Mouse (Mus musculus) heart, embryonic 15.5 days (tissue): ENCODE measurements around the gene Fpgs. TPM values are rescaled to one million over a fixed set of nuclear protein-coding genes. Genes with fewer than 3 reads are reported as not detected.

ENCODE experiments used
- ATAC-seq: fragments of 200-750 bp; cut with Nextera tagmentation; replicated peaks from 2 replicates; pipeline ENCODE4 v1.8.0; 2017; ENCODE audit warnings: low read depth, moderate TSS enrichment; ENCODE audit not compliant: insufficient number of reproducible peaks, insufficient read depth, low FRiP score
- H3K27ac ChIP-seq: fragments of 300-500 bp; sonication (generic); 2 replicates; pipeline ENCODE4 v1.5.1; 2015; ENCODE audit warnings: mild to moderate bottlenecking, inconsistent platforms
- H3K27me3 ChIP-seq: fragments of 300-500 bp; sonication (generic); 2 replicates; pipeline ENCODE4 v1.6.1; 2015; ENCODE audit warnings: inconsistent platforms
- H3K36me3 ChIP-seq: fragments of 300-500 bp; sonication (generic); 2 replicates; pipeline ENCODE4 v1.6.1; 2015; ENCODE audit warnings: mild to moderate bottlenecking, inconsistent platforms
- H3K4me1 ChIP-seq: fragments of 300-500 bp; sonication (generic); replicated peaks from 2 replicates; pipeline ENCODE4 v1.6.1; 2015; ENCODE audit warnings: inconsistent platforms
- H3K4me2 ChIP-seq: fragments of 300-500 bp; sonication (generic); 2 replicates; pipeline ENCODE4 v1.6.1; 2015; ENCODE audit warnings: inconsistent platforms, mild to moderate bottlenecking, moderate library complexity
- H3K4me3 ChIP-seq: fragments of 300-500 bp; sonication (generic); 2 replicates; pipeline ENCODE4 v1.5.1; 2015; ENCODE audit warnings: mild to moderate bottlenecking, inconsistent platforms
- H3K9ac ChIP-seq: fragments of 300-500 bp; sonication (generic); 2 replicates; pipeline ENCODE4 v1.6.1; 2015; ENCODE audit warnings: mild to moderate bottlenecking, inconsistent platforms
- H3K9me3 ChIP-seq: fragments of 300-500 bp; sonication (generic); replicated peaks from 2 replicates; pipeline ENCODE4 v1.6.1; 2016; ENCODE audit warnings: inconsistent platforms
- WGBS: fragments of 180-500 bp; shearing (Covaris S2); methylation state at CpG from one replicate; pipeline ENCODE4 v1.1.7; 2015; ENCODE audit warnings: mixed read lengths; 5-methylcytosine and 5-hydroxymethylcytosine counted together
- polyA plus RNA-seq: library from polyadenylated mRNA; unstranded; fragments of >200 nt; fragmentation: Nextera tagmentation; extraction: Ambion mirVana; gene quantifications from 2 replicates; pipeline ENCODE4 v1.2.1, GENCODE M21; 2015

The Fpgs gene
- polyA plus RNA-seq, 1 experiment from 2014 or later: 13.8 TPM

GRCm38 (mm10) chr2:32646379-32647056, 57.4 kb downstream of the Fpgs start, which contains the start of gene Eng:
Eng (plus strand) TSS chr2:32646595.
- Histone ChIP-seq H3K27ac (peak within 1 kb of the TSS; percentile 84), H3K4me3 (peak within 1 kb of the TSS; percentile 47), H3K4me2 (peak within 1 kb of the TSS; percentile 52), H3K27me3 (no peaks in the 10 kb centered on the region), H3K9ac (peak within 1 kb of the TSS; percentile 51), H3K36me3 (no peaks in the 10 kb centered on the region), H3K4me1 (peaks cover 55% of the 10 kb centered on the region), H3K9me3 (no peaks in the 10 kb centered on the region)
- WGBS: 42% methylated on average over 31 of the region's 31 CpGs
- ATAC-seq: peak; percentile 77

DNA sequence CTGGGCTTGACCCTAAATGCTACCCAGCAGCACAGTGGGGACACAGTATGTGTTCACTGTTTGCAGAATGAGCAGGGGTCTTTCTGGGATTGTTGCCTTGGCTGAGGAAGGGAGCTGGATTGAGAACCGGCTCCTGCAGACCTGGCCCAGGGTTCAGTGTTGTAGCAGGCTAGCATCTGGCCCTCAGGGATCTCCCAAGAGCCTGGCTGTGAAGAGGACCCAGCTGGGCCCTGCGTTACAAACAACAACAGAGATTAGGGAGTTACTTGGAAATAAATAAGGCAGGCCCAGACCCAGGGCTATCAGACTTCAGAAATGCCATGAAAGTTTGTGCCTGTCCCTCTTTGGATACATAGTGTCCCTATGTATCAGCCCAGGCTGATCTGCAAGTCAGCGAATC, 58.3 kb downstream of the Fpgs start:
- Histone ChIP-seq H3K36me3 (no peaks in the 10 kb centered on the region), H3K9me3 (no peaks in the 10 kb centered on the region), H3K27ac (peak overlapping the region; percentile 84), H3K4me1 (peaks cover 54% of the 10 kb centered on the region), H3K4me2 (no peak overlapping the region), H3K9ac (no peak overlapping the region), H3K27me3 (no peaks in the 10 kb centered on the region), H3K4me3 (no peak overlapping the region)
- no peak for ATAC-seq
- 48% methylated on average over 3 of the region's 3 CpGs for WGBS

DNA sequence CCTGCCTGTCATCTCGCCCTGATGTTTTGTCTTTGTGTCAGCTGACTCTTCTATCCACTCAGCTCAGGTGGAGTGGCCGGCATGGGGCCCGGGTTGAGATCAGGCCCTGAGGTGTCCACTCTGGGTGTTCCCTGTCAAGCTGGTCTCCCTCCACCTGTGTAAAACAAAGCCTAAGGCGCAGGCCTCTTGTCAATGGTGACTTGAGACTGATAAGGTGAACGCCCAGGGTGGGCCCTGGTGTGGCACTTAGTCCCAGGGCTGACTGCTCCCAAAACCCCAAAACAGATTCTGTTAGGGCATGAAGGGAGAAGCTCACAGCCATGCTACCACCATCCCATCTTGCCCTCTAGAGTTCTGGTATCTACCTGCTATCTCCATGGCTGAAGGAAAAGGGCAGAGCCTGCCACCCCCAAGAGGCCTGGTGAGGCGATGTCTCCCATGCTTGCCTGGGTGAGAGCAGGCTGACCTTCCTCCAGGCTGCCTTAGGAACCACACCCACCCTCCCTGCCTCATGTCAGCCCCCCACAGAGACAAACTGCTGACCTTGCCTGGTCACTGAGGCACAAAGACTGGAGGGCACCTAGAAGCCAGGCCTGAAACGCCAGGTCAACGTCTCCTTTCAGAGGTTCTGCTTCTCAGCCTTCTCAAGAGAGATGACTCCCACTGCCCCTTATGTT, 59.0 kb downstream of the Fpgs start:
- 74% methylated on average over 8 of the region's 8 CpGs for WGBS
- H3K4me1 ChIP-seq: peaks cover 57% of the 10 kb centered on the region

DNA sequence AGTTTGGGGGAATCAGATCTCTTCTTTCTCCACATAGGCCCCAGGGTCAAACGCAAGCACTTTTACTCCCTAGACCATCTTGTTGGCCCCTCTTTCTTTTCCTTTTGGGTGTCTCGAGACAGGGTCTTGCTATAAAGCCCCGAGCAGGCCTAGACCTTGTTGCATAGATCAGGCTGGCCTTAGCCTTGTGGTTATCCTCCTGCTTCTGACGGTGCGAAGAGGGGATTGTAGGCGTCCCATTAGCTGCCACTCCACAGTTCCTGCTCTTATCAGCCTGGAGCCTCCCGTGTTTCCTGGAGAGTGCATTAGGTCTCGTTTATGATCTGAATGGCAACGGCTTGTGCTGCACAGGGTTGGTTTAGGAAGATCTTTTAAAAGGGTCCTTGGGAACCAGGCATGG, 59.9 kb downstream of the Fpgs start:
- H3K4me3 ChIP-seq: no peak overlapping the region
- peaks cover 57% of the 10 kb centered on the region for H3K4me1 ChIP-seq
- no peaks in the 10 kb centered on the region for H3K9me3 ChIP-seq
- ATAC-seq: no peak
- H3K4me2 ChIP-seq: no peak overlapping the region
- WGBS: 48% methylated on average over 9 of the region's 9 CpGs
- H3K36me3 ChIP-seq: no peaks in the 10 kb centered on the region
- H3K27me3 ChIP-seq: no peaks in the 10 kb centered on the region
- H3K9ac ChIP-seq: 0 out of 2 replicates have a peak overlapping the region, but pooled peaks have one; percentile 2
- H3K27ac ChIP-seq: no peak overlapping the region

More for the DNA sequence above, 59.0 kb downstream of the Fpgs start:
- Histone ChIP-seq H3K27ac (no peak overlapping the region; the same call in 1 of the 2 replicates), H3K9me3 (no peaks in the 10 kb centered on the region), H3K27me3 (no peaks in the 10 kb centered on the region), H3K9ac (no peak overlapping the region), H3K4me2 (no peak overlapping the region), H3K4me3 (no peak overlapping the region), H3K36me3 (no peaks in the 10 kb centered on the region)
- no peak for ATAC-seq

DNA sequence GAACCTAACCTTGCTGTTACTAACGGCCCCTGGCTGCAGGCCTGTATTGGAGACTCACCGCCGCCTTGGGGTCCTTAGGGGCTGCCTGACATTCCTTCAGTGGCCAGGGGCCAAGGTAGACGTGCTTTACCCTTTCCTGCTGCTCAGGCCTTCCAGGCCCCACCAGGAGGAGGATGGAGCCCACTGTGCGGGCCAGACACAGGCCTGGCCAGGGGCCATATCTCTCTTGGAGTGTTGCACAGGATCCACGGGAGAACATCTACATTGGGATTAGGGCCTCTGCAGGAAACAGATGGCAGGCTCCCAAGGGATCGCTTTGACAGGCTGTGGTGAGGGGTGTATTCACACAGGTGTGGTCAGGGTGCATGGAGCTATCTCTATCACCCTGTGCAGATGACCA, 61.1 kb downstream of the Fpgs start:
- H3K4me1 ChIP-seq: peaks cover 61% of the 10 kb centered on the region
- 15% methylated on average over 7 of the region's 7 CpGs for whole genome bisulfite sequencing
- ATAC-seq: peak; percentile 60

DNA sequence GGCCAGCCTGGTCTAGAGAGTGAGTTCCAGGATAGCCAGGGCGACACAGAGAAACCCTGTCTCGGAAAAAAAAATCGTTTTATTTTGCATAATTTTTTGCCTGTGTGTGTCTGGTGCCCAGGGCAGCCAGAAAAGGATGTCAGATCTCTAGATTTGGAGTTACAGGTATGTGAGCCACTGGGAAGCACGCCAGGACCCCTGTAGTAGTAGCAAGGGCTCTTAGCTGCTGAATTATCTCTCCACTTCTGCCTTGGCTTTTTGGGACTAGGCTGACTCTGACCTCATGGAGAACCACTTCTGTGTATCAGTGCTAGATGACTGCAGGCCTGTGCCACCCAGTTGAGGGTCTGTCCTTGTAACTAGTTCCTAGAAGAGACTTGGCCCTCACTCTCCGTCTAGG, 62.1 kb downstream of the Fpgs start:
- no peaks in the 10 kb centered on the region for H3K36me3 ChIP-seq
- H3K4me2 ChIP-seq: no peak overlapping the region
- 69% methylated on average over 5 of the region's 5 CpGs for WGBS
- no peak overlapping the region for H3K9ac ChIP-seq
- no peaks in the 10 kb centered on the region for H3K27me3 ChIP-seq
- no peak overlapping the region for H3K4me3 ChIP-seq
- H3K9me3 ChIP-seq: no peaks in the 10 kb centered on the region
- H3K4me1 ChIP-seq: peaks cover 66% of the 10 kb centered on the region
- peak overlapping the region; percentile 72 for H3K27ac ChIP-seq
- no peak for ATAC-seq

More for the DNA sequence above, 61.1 kb downstream of the Fpgs start:
- Histone ChIP-seq H3K4me2 (no peak overlapping the region), H3K27me3 (no peaks in the 10 kb centered on the region), H3K36me3 (no peaks in the 10 kb centered on the region), H3K27ac (peak overlapping the region; percentile 72), H3K9ac (peak overlapping the region; percentile 32; the same call in 1 of the 2 replicates), H3K4me3 (no peak overlapping the region), H3K9me3 (no peaks in the 10 kb centered on the region)

- Histone ChIP-seq H3K36me3 (no peaks in the 10 kb centered on the region), H3K4me1 (peaks cover 59% of the 10 kb centered on the region), H3K27me3 (no peaks in the 10 kb centered on the region), H3K27ac (peak overlapping the region; percentile 18; the same call in 1 of the 2 replicates), H3K4me3 (no peak overlapping the region), H3K9me3 (no peaks in the 10 kb centered on the region), H3K9ac (no peak overlapping the region), H3K4me2 (no peak overlapping the region)
- whole genome bisulfite sequencing: 45% methylated on average over 6 of the region's 6 CpGs
- ATAC-seq: no peak
Measured at GRCm38 (mm10) chr2:32640550-32641051, 63.3 kb downstream of the Fpgs start.

GRCm38 (mm10) chr2:32639632-32640031, 64.3 kb downstream of the Fpgs start:
- 0 out of 2 replicates have a peak overlapping the region, but pooled peaks have one; percentile 9 for H3K27ac ChIP-seq

DNA sequence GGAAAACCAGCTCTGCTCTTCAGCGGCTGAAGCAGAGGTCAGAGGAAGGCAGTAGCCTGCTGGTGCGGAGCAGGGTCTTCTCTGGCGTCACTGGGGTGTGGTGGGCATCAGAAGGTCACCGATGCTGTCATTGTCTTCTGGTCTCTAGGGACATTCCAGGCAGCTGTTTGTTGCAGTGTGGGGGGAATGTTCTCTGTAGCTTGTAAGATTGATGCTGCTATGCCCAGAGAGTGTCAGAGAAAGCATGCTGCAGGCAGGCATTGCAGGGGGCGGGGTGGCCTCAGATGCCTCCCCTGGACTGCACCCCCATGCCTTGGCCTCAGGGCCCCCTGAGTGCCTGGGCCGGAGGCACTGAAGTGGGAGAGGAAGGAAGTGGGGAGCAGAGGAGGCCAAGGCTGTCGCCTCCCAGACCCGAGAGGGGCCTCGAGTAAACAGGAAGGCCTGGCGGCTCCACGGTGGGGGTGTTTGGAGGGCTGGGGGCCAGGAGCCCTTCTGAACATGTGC, 66.1 kb downstream of the Fpgs start:
- WGBS: 15% methylated on average over 11 of the region's 11 CpGs
- no peak overlapping the region for H3K4me3 ChIP-seq
- H3K27me3 ChIP-seq: no peaks in the 10 kb centered on the region
- H3K4me1 ChIP-seq: peaks cover 42% of the 10 kb centered on the region
- H3K36me3 ChIP-seq: peaks cover 24% of the 10 kb centered on the region
- peak overlapping the region; percentile 74 for H3K27ac ChIP-seq
- peak overlapping the region; percentile 39; the same call in 1 of the 2 replicates for H3K9ac ChIP-seq
- H3K9me3 ChIP-seq: no peaks in the 10 kb centered on the region
- no peak overlapping the region; the same call in 1 of the 2 replicates for H3K4me2 ChIP-seq
- peak; percentile 81 for ATAC-seq

More at GRCm38 (mm10) chr2:32639632-32640031, 64.3 kb downstream of the Fpgs start:
- peaks cover 8% of the 10 kb centered on the region; the same call in 1 of the 2 replicates for H3K36me3 ChIP-seq
- H3K4me1 ChIP-seq: peaks cover 51% of the 10 kb centered on the region
- ATAC-seq: no peak
- H3K4me2 ChIP-seq: no peak overlapping the region
- no peaks in the 10 kb centered on the region for H3K27me3 ChIP-seq
- WGBS: 30% methylated on average over 1 of the region's 1 CpGs
- no peak overlapping the region for H3K9ac ChIP-seq
- no peaks in the 10 kb centered on the region for H3K9me3 ChIP-seq
- H3K4me3 ChIP-seq: no peak overlapping the region

- H3K27me3 ChIP-seq: no peaks in the 10 kb centered on the region
- H3K36me3 ChIP-seq: peaks cover 24% of the 10 kb centered on the region
- H3K9ac ChIP-seq: no peak overlapping the region
- H3K9me3 ChIP-seq: no peaks in the 10 kb centered on the region
- H3K27ac ChIP-seq: peak overlapping the region; percentile 74
- H3K4me3 ChIP-seq: no peak overlapping the region
- ATAC-seq: no peak
- 71% methylated on average over 7 of the region's 7 CpGs for WGBS
- peaks cover 37% of the 10 kb centered on the region for H3K4me1 ChIP-seq
- H3K4me2 ChIP-seq: no peak overlapping the region
Measured at GRCm38 (mm10) chr2:32636617-32637016, 67.3 kb downstream of the Fpgs start.
